Mouse (Mus musculus): ENCODE results near the gene Majin.

The Majin gene

GRCm38 (mm10) chr19:6227864-6228263 lies 43.7 kb downstream of the Majin start:
- DNase-seq (ENCODE audit: low spot score in 2 of 2), result no peak

- DNase-seq (ENCODE audit: low spot score in 2 of 2), result no peak
These were observed 46.2 kb downstream of the Majin start for GRCm38 (mm10) chr19:6230411-6230810.

GRCm38 (mm10) chr19:6231036-6231435 lies 46.8 kb downstream of the Majin start:
- no peak for DNase-seq (ENCODE audit: low spot score in 2 of 2)

GRCm38 (mm10) chr19:6233647-6234046 lies 49.5 kb downstream of the Majin start:
- no peak for DNase-seq (ENCODE audit: low spot score in 2 of 2)

GRCm38 (mm10) chr19:6234337-6235083 lies 50.3 kb downstream of the Majin start:
- no peak for DNase-seq (ENCODE audit: low spot score in 2 of 2)

GRCm38 (mm10) chr19:6235084-6236052 lies 51.2 kb downstream of the Majin start, which contains the start of gene Ppp2r5b:
Ppp2r5b (minus strand) TSS chr19:6235872.
- DNase-seq (ENCODE audit: low spot score in 2 of 2), result peak; percentile 93 to 94

- peak; percentile 89 to 92 for DNase-seq (ENCODE audit: low spot score in 2 of 2)
These were observed 51.9 kb downstream of the Majin start for GRCm38 (mm10) chr19:6236053-6236441.

GRCm38 (mm10) chr19:6236842-6237241 lies 52.7 kb downstream of the Majin start:
- no peak for DNase-seq (ENCODE audit: low spot score in 2 of 2)

- no peak for DNase-seq (ENCODE audit: low spot score in 2 of 2)
These were observed 54.6 kb downstream of the Majin start for GRCm38 (mm10) chr19:6238740-6239139.

GRCm38 (mm10) chr19:6240136-6240535 lies 55.9 kb downstream of the Majin start:
- no peak for DNase-seq (ENCODE audit: low spot score in 2 of 2)

- DNase-seq (ENCODE audit: low spot score in 2 of 2), result no peak
These were observed 56.5 kb downstream of the Majin start for GRCm38 (mm10) chr19:6240725-6241124.

- peak; percentile 97 to 98 for DNase-seq (ENCODE audit: low spot score in 2 of 2)
These were observed 57.3 kb downstream of the Majin start, which contains the start of gene Atg2a for GRCm38 (mm10) chr19:6241274-6242107. Atg2a (plus strand) TSS chr19:6241668.

- peak in 1 of 2 experiments; percentile 19 for DNase-seq (ENCODE audit: low spot score in 2 of 2)
These were observed 58.1 kb downstream of the Majin start for GRCm38 (mm10) chr19:6242281-6242680.

- no peak for DNase-seq (ENCODE audit: low spot score in 2 of 2)
These were observed 59.0 kb downstream of the Majin start for GRCm38 (mm10) chr19:6243226-6243625.

GRCm38 (mm10) chr19:6245806-6246205 lies 61.6 kb downstream of the Majin start:
- DNase-seq (ENCODE audit: low spot score in 2 of 2), result no peak

GRCm38 (mm10) chr19:6247526-6248300 lies 63.5 kb downstream of the Majin start:
- no peak for DNase-seq (ENCODE audit: low spot score in 2 of 2)

- no peak for DNase-seq (ENCODE audit: low spot score in 2 of 2)
These were observed 68.8 kb downstream of the Majin start for GRCm38 (mm10) chr19:6253021-6253420.

- DNase-seq (ENCODE audit: low spot score in 2 of 2), result no peak
These were observed 76.2 kb downstream of the Majin start for GRCm38 (mm10) chr19:6260428-6260827.

GRCm38 (mm10) chr19:6260946-6261345 lies 76.8 kb downstream of the Majin start:
- no peak for DNase-seq (ENCODE audit: low spot score in 2 of 2)

- DNase-seq (ENCODE audit: low spot score in 2 of 2), result no peak
These were observed 77.2 kb downstream of the Majin start for GRCm38 (mm10) chr19:6261379-6261778.

- peak; percentile 55 to 74 for DNase-seq (ENCODE audit: low spot score in 2 of 2)
These were observed 78.0 kb downstream of the Majin start for GRCm38 (mm10) chr19:6262222-6262621.

Measured in frontal cortex, postnatal 36 days (tissue).